Mouse (Mus musculus) Muller cell, postnatal 12 days (primary cell): ENCODE results near the gene Zfp212.

Experiments
- DNase-seq: peaks from one replicate; pipeline ENCODE4 v3.0.0-alpha.2; 2015; ENCODE audit errors: inconsistent ontology term

Gene Zfp212

DNA sequence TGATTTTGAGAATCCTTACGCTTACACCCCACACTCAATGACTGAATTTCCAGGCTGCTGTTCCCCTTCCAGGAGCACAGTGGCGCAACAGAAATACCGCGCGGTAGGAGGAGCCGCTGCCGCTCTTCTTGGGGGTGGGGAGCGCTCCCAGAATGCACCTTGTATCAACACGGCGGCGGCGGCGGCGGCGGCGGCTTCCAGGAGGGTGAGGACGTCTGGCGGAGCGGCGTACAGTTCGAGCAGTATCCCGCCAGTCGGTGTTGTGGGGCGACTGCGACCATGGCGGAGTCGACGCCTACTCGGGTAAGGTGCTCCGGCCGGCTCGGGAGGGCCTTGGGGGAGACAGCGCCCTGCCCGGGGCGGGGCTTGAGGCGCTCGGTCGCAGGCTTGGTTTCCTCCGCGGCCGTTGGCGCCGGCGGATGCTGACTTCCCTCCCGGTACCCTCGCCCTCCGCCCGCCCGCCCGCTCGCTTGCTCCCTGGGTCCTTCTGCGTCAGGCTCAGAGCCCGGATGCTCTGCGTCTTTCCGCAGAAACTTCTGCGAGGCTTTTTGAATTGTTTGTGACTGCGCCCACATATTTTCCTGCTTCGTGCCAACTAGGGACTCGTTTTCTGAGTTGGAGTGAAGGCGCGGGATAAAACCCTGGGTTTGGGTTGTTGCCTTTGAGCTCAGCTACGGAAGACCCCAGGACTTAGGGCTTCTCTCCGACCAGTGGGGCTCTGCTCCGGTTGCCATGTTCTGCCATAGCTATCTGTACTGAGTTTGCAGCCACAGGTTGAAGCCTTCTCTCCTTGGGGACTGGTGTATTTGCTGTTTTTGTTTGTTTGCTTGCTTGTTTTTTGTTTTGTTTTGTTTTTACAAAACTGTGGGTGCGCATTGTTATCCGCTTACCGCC lies at the start of gene Zfp212:
TSS of gene Zfp212 (plus strand) at position 30 of the 894 bp plus-strand sequence.
- DNase-seq: peak; percentile 95

DNA sequence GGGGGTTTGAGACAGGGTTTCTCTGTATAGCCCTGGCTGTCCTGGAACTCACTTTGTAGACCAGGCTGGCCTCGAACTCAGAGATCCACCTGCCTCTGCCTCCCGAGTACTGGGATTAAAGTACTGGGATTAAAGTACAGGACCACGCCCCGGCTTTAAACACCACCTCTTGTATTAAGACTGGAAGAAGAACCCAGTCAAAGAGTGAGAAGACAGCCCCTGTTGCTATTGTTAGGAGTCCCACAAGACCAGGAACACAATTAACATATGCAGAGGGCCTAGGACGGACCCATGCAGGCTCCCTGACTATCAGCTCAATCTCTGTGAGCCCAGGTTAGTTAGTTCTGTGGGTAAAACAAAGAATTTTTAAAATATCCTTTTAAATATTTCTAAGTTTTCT lies 48.0 kb upstream of the Zfp212 start:
- no peak for DNase-seq

DNA sequence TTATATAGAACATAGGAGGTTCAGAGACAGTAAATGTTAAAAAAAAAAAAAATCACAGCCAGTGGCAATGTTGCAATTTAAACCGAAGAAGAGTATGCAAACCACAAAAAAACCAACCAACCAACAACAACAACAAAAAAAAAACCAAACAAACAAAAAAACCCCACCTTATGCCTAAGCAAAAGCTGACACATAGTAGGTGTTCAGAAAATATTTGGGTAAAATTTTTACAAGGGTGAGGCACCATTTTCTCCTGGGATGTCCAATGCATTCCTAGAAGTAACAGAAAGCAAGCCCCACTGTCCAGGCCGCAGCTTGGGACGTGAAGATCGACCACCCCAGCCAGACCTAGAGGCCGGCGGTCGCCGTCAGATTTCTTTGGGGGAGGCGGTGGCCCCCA lies 43.2 kb upstream of the Zfp212 start, which contains the start of gene Zfp282:
TSS of gene Zfp282 (plus strand) at position 147 of the 400 bp plus-strand sequence.
- DNase-seq: no peak

DNA sequence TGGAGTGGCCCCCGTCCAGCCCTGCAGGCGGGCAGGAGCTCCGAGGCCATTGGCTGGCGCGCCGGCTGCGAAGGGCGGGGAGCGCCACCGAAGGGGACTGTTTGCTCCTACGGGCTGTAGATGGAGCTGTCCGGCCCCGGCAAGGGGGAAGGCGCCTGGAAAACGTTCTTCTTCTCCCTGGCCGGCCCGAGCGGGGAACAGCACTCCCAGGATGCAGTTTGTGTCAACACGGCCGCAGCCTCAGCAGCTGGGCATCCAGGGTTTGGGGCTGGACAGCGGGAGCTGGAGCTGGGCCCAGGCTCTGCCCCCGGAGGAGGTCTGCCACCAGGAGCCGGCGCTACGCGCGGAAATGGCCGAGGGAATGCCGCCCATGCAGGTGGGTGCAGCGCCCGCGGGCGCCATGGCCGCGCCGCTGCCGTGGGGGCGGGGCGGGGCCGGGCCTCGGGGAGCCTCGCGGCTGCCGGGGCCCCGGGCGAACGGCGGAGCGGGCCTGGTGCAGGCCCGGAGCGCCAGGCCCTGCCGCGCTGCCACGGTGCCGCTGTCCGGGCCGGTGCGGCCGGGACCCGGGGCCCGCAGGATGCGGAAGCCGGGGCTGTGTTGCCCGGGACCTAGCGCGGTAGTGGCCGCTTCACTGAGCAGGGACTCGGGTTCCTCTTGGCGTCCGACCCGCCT lies 42.7 kb upstream of the Zfp212 start:
- DNase-seq: peak; percentile 96

DNA sequence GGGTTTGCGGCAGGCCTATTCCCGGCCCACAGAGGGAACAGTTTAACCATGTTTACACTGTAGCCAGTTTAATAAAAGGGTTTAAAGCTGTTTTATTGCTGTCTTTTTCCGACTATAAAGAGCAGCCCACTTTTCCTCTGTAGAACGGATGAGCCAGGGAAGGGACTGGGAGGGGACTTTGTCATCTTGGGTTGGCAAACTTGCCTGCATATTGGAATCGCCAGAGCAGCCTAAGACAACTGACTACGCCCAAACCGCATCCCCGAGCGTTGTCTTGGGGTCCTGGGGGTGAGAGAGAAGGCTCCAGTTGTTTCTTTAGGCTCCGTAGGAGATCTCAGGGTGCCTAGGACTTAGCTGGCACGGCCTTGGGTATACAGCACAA lies 42.2 kb upstream of the Zfp212 start:
- peak; percentile 60 for DNase-seq

DNA sequence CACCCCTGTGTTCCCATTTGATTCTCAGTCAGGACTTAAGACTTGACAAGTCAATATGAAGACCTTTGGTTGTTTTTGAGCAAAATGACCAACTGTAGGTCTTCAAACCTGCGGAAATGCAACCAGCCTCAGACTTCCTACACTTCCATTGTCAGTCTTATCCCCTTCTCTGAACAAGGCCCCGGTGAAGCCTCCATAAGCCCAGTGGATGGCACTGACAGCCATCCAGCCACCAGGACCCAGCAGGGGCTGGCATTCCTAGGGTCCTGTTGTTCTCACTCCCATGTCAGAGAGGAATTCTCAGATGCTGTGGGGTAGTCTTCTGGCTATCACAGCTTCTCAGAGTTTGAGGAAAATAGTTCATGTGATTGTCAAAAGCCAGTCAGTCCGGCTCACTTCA lies 41.7 kb upstream of the Zfp212 start:
- DNase-seq: peak; percentile 35

DNA sequence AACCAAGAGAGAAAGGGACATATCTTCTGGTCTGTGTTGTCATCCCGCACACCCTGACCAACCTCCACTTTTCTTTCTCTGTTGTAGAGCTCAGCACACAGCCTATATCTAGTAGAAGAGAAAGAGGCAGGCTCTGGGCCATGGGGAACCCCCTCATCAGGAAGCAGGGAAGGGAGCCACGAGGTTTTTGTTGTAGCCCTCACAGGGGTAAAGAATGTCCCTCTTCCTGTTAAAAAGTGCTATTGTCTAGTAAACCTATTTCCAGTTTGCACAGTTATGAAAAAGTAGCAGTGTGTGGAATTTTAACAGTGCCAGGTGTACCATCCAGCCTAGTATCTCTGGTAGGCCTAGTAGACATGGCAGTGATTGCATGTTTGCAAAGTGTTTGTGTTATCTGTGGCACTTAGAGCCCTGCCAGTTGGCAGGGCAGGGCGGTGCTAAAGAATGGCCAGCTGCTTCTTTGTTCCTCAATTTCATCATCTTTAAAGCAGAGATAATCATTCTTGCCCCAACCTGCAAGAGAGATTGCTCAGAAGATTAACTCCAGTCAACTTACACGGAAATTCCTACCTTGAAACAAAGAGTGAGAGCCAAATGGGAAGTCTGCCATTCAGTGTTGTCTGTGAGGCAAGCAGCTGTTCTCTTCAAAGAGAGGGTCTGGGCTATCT lies 41.1 kb upstream of the Zfp212 start:
- no peak for DNase-seq

DNA sequence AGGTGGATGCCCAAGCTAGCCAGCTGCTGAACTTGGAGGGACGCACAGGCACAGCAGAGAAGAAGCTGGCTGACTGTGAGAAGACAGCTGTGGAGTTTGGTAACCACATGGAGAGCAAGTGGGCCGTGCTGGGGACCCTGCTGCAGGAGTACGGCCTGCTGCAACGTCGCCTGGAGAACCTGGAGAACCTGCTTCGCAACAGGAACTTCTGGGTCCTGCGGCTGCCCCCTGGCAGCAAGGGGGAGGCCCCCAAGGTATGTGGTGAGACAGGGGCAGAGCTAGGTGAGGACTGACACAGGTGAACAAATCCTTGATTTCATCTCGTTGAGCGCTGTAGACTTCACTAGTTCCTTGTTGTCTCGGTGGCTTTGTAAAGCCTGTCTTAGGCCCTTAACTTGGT lies 40.1 kb upstream of the Zfp212 start:
- DNase-seq: no peak

DNA sequence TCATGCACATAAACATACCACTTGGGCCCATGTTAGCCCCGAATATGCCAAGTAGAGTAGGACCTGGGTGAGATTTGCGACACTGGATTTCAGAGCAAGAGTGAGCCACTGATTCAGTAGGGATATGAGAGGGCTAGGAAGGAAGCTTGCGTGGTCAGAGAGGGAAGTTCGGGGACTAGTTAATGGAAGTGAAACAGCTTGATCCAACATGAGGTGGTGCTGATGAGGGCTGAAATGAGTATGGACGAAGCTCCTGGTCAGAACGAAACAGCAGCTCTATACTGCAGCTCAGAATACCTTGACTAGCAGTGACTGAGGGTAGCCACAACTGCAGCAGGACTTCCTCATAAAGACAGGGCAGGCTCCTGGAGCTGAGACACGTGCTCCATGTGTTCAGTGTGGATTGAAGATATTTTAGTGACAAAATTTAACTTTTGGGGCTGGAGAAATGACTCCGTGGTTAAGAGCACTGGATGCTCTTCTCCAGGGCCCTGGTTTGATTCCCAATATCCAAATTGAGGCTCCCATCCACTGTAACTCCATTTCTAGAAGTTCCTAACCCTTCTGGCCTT lies 31.4 kb upstream of the Zfp212 start:
- no peak for DNase-seq

DNA sequence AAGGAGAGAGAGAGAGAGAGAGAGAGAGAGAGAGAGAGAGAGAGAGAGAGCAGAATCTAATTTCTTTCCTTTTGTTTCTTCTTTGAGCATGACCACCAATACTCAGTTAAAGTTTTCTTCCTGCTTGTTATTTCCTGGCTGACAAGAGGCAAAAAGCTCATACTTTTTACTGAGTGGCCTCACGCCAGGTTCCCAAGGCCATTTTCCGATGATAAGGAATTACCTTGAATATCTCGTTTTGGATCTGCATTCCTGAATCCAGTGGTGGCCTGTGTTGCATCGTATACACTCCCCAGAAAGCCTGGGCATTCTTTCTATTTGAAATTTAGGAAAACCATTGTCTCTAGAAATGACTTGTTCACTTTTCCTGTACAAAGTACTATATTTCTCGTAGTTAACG lies 20.9 kb upstream of the Zfp212 start:
- DNase-seq: no peak

DNA sequence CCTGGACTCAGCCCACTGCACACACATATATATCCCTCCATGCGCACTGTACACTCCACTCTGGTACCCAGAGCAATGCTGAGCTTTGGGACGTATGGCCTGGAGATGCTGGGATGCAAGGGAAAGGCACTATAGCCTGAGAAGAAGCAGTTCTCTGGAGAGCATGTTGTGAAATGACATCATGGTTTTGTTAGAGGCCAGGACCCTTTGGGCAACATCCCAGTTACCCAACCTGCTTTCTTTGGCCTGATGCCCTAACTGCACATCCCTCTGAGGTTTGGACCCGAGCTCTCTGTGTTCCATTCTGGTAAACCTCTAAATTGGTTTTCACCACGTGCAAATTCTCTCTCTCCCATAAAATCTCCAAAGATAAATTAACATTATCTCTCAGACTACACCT lies 16.7 kb upstream of the Zfp212 start:
- DNase-seq: no peak

DNA sequence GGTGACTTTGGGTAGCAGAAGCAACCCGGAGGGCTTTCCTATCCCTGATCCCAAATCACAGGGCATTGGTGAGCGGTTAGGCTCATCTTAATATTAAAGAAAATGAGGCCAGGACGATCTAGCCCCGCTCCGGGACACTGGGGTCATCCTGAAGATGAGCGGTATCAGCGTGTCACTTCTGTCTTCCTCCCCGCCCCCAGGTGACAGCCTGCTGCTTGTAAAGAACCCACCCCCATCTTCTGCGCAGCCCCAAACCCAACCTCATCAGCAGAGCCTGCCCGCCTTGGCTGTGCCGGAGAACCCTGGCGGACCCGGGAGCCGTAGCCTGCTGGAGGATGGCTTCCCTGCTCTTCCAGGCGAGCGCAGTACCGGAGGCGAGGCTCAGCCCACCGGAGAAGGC lies 15.9 kb upstream of the Zfp212 start:
- DNase-seq: no peak

DNA sequence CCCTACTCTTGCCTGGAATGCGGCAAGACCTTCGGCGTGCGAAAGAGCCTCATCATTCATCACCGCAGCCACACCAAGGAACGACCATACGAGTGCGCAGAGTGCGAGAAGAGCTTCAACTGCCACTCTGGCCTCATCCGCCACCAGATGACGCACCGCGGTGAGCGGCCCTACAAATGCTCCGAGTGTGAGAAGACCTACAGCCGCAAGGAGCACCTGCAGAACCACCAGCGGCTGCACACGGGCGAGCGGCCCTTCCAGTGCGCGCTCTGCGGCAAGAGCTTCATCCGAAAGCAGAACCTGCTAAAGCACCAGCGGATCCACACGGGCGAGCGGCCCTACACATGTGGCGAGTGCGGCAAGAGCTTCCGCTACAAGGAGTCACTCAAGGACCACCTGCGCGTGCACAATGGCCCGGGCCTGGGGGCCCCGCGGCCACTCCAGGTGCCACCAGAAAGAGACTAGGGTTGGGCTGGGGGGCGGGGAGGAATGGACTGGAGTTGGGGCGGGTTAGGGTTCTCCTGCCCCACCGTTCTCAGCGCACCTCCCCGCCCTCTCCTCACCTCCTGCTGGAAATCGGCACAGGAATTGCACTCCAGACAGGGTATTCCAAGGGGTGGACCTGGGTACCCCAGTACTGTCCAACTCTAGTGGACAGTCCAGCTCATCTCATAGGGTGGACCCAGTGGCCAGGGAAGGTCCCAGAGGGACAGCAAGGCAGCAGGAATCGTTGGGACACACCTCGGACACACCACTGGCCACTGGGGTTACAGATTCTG lies 15.2 kb upstream of the Zfp212 start:
- no peak for DNase-seq

DNA sequence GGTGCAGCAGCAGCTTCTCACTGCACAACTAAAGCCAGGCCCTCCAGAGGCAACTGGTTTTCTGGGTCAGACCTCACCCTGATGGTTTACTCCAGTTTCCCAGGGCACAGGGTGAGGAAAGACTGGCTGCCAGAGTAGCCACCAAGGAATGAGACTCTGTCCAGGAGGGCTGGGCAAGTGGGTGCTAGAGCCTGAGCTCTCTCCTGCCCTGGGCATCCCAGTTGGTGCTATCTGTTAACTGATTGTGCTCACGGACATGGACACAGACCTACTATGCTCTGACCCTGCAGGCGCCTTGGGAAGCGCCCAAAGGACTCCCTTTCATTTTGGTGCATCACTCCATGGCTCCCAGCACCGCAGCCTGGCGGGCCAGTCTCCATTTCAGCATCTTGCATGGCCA lies 13.9 kb upstream of the Zfp212 start:
- no peak for DNase-seq

DNA sequence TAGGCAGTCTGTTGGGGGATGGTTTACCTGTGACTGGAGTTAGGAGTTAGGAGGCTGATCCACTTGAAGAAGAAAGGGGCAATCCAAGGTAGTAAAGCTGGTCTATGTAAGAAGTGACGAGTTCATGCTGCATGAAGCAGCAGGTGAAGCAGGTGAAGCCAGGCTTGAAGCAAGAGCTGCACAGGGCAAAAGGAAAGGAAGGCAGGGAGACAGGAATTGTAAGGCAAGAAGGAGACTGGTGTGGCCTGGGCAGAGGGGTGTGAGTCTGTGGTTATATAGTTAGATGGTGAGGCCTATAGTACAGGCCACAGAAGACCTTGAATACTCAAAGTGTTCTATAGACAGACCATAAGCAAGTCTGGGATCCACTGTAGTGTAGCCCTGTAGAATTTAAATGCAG lies 11.3 kb upstream of the Zfp212 start:
- no peak for DNase-seq

DNA sequence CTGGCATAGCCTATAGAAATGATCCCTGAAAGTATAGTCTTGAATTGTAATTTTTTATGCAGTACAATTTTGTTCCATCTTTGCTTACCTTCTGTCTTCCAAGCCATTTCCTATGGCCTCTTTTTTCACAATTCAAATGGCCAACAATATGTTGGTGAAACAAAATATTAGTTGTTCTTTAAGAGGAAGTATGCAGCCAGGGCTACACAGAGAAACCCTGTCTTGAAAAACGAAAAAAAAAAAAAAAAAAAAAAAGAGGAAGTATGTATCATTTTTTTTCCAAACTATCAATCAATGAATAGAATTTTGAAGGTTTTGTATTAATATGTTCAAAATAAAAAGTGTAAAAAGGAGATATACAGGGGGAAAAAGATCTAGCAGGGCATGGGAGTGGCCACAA lies 8.6 kb upstream of the Zfp212 start:
- no peak for DNase-seq

DNA sequence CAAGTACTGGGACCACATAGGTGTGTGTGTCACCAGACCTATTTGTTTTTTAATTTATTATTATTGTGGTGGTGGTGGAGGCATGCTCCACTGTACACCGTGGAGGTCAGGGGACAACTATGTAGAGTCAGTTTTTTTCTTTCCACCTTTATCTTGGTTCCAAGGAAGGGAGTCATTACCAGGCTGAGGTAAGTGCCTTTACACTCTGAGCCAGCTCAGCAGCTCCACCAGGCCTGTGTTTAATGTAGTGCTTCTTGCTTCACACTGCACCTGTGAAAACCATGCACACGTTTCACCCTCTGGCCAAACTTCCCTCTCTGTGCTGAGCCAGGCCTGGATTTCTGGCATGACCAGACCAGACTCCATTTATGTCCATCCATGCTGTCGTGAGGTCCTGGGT lies 7.3 kb upstream of the Zfp212 start:
- no peak for DNase-seq

DNA sequence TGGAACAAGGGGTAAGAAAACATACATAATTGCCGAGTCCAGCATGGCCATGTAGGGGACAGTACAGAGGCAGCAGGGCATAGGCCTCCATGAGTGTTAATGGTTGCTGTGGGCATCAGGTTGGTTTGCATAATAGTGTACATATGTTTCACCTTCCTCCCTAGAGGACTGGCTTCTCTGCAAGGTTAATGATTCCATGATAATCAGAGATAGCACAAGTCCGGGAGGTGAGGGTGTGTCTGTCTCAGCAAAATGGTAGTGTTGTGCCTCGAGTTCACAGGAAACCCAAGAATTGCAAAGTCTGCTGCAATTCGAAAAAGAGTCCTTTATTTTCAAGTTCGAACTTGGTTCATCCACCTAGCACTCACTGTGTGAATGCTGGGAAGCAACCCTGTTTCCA lies 3.2 kb upstream of the Zfp212 start:
- DNase-seq: no peak

DNA sequence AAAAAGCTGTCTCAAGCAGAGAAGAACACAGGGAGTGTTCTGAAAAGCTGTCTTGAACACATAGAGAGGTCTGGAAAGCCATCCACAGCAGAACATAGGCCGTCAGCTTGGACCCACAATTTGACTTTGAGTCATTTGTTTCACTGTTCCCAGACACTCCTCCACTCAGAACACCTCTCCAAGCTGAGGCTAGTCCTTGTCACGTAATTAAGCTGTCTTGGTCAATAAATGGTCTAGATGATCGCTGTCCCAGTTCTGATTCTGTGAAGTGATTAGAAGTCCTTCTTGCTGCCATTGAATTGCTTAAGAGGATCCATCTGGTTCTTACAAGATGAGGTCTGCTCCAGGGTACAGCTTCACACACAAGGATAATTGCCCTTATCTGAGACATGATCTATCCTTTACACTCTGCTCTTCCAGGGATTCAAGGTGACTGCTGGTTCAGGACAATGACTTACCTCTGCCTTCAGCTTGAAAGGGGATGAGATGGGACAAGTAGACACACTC lies 1.5 kb upstream of the Zfp212 start:
- DNase-seq: no peak

DNA sequence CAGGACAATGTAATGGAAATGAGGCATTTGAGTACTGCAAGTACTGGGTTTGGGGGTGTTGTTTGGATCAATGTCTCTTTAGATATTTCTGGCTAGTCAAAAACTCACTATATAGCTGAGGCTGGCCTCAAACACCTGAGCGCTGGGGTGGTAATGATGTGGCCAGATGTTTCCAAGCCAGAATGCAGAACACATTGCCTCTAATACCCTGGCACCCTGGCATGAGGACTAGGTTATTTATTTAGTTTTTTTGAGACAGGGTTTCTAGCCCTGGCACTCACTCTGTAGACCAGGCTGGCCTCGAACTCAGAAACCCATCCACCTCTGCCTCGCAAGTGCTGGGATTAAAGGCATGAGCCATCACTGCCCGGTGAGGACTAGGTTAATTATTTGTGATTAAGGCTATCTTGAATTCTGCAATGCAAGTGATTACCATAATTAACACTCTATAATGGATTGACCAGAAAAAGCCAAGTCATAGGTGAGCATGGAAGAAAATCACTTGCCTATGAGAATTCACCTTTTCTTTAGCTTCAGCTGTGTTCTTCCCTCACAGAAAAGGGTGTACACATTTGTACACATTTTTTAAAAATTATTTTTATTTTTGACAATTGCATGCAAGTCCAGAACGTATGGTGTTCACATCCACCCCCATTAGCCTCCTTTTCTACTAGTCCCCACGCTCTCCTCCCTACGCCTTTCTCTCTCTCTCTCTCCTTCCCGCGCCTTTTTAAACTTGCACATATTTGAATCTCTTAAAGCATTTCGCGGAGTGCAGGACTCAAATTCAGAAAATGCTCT lies 430 bp upstream of the Zfp212 start:
- DNase-seq: no peak

DNA sequence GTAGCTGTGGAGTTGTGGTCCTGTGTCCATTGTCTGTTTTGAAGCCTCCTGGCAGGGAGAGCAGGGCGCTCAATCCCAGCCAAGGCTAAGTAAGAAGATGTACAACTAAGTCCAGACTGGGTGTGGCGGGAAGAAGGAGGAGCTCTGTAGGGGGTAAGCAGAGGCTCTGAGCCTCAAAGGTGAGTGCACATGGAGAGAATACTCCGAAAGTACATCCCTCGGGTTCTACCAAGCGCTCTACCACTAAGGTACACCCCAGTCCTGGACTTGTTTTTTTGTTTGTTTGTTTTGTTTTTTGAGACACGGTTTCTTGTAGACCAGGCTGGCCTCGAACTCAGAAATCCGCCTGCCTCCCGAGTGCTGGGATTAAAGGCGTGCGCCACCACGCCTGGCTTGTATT lies 22.2 kb downstream of the Zfp212 start:
- DNase-seq: no peak
